11 mouse cellular contexts compared by ENCODE assay signal in genomic region chr12:5551901-5552300, GRCm38 (mm10).
"Had no signal": no experiment of that assay in that cellular context is flagged by ENCODE, and none has a peak within 500 bp of the region (broad histone marks: within the 10 kb centered on the region; RNA-seq: fewer than 3 reads in every experiment).

No protein-coding gene starts in this region.

- DNase-seq: kidney, adult 18-20 months; kidney, postnatal 10 days; left cerebral cortex, postnatal 4 days; liver; lung, adult 2 months; lung, postnatal 4 days; right cerebral cortex, postnatal 14 days; thymus, postnatal 36 days had no signal

- H3K9me3 ChIP-seq: liver, embryonic 15.5 days; midbrain, embryonic 15.5 days; neural tube, embryonic 13.5 days had no signal

- H3K4me3 ChIP-seq: liver, embryonic 15.5 days; midbrain, embryonic 15.5 days; neural tube, embryonic 13.5 days had no signal

- H3K27me3 ChIP-seq: liver, embryonic 15.5 days; midbrain, embryonic 15.5 days; neural tube, embryonic 13.5 days had no signal

- H3K4me1 ChIP-seq: liver, embryonic 15.5 days; midbrain, embryonic 15.5 days had no signal

- H3K36me3 ChIP-seq: liver, embryonic 15.5 days; midbrain, embryonic 15.5 days; neural tube, embryonic 13.5 days had no signal

- H3K27ac ChIP-seq: liver, embryonic 15.5 days; midbrain, embryonic 15.5 days; neural tube, embryonic 13.5 days had no signal
